Mouse (Mus musculus): Measurements from ENCODE around the gene Lsamp. TPM values are rescaled to one million over a fixed set of nuclear protein-coding genes. Genes with fewer than 3 reads are reported as not detected.

The Lsamp gene
- polyA plus RNA-seq, 1 experiment from 2014 or later, result 5.4 TPM

DNA sequence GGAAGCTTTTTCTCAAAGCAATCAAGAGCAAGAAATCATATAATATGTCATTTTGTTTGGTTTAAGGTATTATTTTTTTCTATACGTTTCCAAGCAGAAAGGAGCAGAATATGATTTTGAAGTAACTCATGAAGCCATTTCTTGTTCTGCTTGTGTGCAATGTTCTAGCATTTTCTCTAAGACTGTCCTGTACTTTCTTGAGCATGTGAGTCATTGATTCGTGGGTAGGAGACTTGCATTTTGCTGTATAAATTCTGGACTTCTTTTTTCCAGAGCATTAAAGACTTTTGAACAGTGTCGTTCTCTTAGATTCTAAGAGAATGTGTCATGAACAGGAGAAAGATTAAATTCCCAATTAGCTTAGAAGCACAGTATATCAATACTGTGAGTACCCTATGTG, 1118.6 kb downstream of the Lsamp start:
- no peak for DNase-seq (ENCODE audit: low spot score)
- Histone ChIP-seq H3K27me3 (replicated peaks; ENCODE audit: control insufficient read depth, insufficient read depth, low read length) (no peaks in the 10 kb centered on the region), H3K4me2 (ENCODE audit: low read length) (no peak overlapping the region), H3K36me3 (ENCODE audit: control insufficient read depth, insufficient read depth, low read length) (no peaks in the 10 kb centered on the region), H3K4me1 (replicated peaks; ENCODE audit: control insufficient read depth, insufficient read depth, low read length) (no peaks in the 10 kb centered on the region), H3K9me3 (ENCODE audit: control insufficient read depth, low read length) (no peaks in the 10 kb centered on the region), H3K27ac (ENCODE audit: low read depth) (no peak overlapping the region), H3K9ac (ENCODE audit: low read length) (no peak overlapping the region), H3K4me3 (ENCODE audit: low read depth, low read length) (no peak overlapping the region)
- 81% methylated on average over 3 of the region's 3 CpGs for WGBS
- ATAC-seq (replicated peaks; ENCODE audit: low FRiP score, low TSS enrichment, low read depth), result no peak

DNA sequence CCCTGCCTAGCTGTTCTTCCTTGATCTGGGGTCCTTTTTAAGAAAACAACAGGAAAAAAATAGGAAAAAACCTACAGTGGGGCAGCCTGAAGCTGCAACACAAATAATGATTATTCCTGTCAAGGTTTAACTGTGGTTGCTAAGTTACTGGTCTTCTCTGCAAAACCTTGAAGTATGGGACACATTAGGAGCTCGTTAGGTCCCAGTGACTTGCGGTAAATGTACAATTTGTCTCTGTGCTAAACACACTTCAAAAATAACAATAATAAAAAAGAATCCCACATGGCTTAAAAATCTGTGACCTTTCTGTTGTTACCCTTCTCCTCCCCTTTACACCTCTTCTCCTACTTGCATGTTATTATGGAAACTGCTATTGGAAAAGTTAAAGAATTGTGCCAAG, 1140.2 kb downstream of the Lsamp start:
- Histone ChIP-seq H3K4me1 (replicated peaks; ENCODE audit: control insufficient read depth, insufficient read depth, low read length) (no peaks in the 10 kb centered on the region), H3K9me3 (ENCODE audit: control insufficient read depth, low read length) (no peaks in the 10 kb centered on the region), H3K4me3 (ENCODE audit: low read depth, low read length) (no peak overlapping the region), H3K9ac (ENCODE audit: low read length) (no peak overlapping the region), H3K36me3 (ENCODE audit: control insufficient read depth, insufficient read depth, low read length) (no peaks in the 10 kb centered on the region), H3K27ac (ENCODE audit: low read depth) (no peak overlapping the region), H3K27me3 (replicated peaks; ENCODE audit: control insufficient read depth, insufficient read depth, low read length) (no peaks in the 10 kb centered on the region), H3K4me2 (ENCODE audit: low read length) (no peak overlapping the region)
- ATAC-seq (replicated peaks; ENCODE audit: low FRiP score, low TSS enrichment, low read depth) (no peak), DNase-seq (ENCODE audit: low spot score) (no peak)
- 82% methylated on average over 2 of the region's 2 CpGs for WGBS

DNA sequence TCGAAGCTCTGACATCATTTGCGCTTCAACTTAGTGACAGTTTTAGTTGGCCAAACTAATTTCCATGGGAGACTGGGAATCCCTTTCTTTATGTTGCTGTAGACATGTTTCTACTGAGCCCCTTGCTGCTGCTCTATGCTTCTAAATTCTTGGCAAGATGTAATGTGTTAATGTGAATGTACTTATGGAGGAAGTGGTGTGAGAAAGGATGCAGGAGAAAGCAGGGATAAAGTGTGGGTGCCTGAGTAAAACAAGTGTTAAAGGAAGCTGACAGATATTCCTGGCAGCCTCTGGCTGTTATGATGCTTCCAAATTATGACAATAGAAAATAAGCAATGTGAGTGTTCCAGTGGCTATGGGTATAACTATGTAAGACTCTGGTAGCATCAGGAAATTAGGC, 1140.9 kb downstream of the Lsamp start:
- WGBS, result 85% methylated on average over 2 of the region's 2 CpGs
- H3K4me1 ChIP-seq (replicated peaks; ENCODE audit: control insufficient read depth, insufficient read depth, low read length), result no peaks in the 10 kb centered on the region

DNA sequence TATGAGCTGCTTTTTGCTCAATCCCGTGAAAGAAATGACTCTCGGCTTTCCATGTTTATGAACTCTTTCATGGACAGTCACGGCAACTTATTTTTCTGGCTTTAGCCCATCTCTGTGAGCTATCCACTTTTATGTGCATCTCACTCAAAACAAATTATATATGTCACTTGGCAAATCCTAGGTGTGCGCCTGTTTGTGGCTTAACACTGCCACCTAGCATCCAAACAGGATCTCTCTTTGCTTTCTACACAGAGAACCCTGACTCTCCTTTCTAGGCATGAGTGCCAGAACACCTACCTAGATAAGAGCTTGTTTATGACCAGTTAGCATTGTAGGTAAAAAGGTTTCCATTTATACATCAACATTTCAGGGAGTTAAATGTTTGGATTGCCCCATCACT, 1146.9 kb downstream of the Lsamp start:
- Histone ChIP-seq H3K4me1 (replicated peaks; ENCODE audit: control insufficient read depth, insufficient read depth, low read length) (no peaks in the 10 kb centered on the region), H3K4me2 (ENCODE audit: low read length) (no peak overlapping the region), H3K9me3 (ENCODE audit: control insufficient read depth, low read length) (no peaks in the 10 kb centered on the region), H3K27ac (ENCODE audit: low read depth) (no peak overlapping the region), H3K4me3 (ENCODE audit: low read depth, low read length) (no peak overlapping the region), H3K36me3 (ENCODE audit: control insufficient read depth, insufficient read depth, low read length) (no peaks in the 10 kb centered on the region), H3K27me3 (replicated peaks; ENCODE audit: control insufficient read depth, insufficient read depth, low read length) (no peaks in the 10 kb centered on the region), H3K9ac (ENCODE audit: low read length) (no peak overlapping the region)
- ATAC-seq (replicated peaks; ENCODE audit: low FRiP score, low TSS enrichment, low read depth), result no peak
- WGBS, result 57% methylated on average over 4 of the region's 4 CpGs
- DNase-seq (ENCODE audit: low spot score), result no peak

More for the DNA sequence above, 1140.9 kb downstream of the Lsamp start:
- Histone ChIP-seq H3K9me3 (ENCODE audit: control insufficient read depth, low read length) (no peaks in the 10 kb centered on the region), H3K27me3 (replicated peaks; ENCODE audit: control insufficient read depth, insufficient read depth, low read length) (no peaks in the 10 kb centered on the region), H3K4me2 (ENCODE audit: low read length) (no peak overlapping the region), H3K36me3 (ENCODE audit: control insufficient read depth, insufficient read depth, low read length) (no peaks in the 10 kb centered on the region), H3K4me3 (ENCODE audit: low read depth, low read length) (no peak overlapping the region), H3K27ac (ENCODE audit: low read depth) (no peak overlapping the region), H3K9ac (ENCODE audit: low read length) (no peak overlapping the region)
- ATAC-seq (replicated peaks; ENCODE audit: low FRiP score, low TSS enrichment, low read depth), result no peak
- DNase-seq (ENCODE audit: low spot score), result no peak

DNA sequence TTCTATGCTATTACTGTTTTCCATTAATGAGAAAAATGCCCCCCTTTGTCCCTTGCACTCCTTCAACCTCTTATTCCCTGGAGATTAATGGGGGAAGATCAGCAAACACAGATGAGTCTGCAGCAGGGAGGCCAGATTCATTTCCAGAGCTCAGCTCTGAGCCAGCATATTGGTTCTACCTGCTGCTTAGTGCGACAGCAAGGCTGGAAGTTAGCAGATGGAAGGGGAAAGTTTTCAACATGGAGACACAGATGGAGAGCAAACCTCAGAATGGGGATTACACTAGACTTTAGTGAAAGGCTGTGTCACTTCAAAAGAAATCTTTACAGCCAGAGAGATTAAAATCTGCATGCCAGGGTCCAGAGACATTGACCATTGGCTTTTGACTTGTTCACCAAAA, 1188.7 kb downstream of the Lsamp start:
- no peak overlapping the region for H3K27ac ChIP-seq (ENCODE audit: low read depth)
- no peak overlapping the region for H3K4me2 ChIP-seq (ENCODE audit: low read length)
- 63% methylated on average over 1 of the region's 1 CpGs for WGBS
- no peak for DNase-seq (ENCODE audit: low spot score)
- ATAC-seq (replicated peaks; ENCODE audit: low FRiP score, low TSS enrichment, low read depth), result no peak
- H3K4me1 ChIP-seq (replicated peaks; ENCODE audit: control insufficient read depth, insufficient read depth, low read length), result no peaks in the 10 kb centered on the region
- no peak overlapping the region for H3K9ac ChIP-seq (ENCODE audit: low read length)
- no peaks in the 10 kb centered on the region for H3K36me3 ChIP-seq (ENCODE audit: control insufficient read depth, insufficient read depth, low read length)
- H3K4me3 ChIP-seq (ENCODE audit: low read depth, low read length), result no peak overlapping the region
- H3K27me3 ChIP-seq (replicated peaks; ENCODE audit: control insufficient read depth, insufficient read depth, low read length), result no peaks in the 10 kb centered on the region
- H3K9me3 ChIP-seq (ENCODE audit: control insufficient read depth, low read length), result no peaks in the 10 kb centered on the region

DNA sequence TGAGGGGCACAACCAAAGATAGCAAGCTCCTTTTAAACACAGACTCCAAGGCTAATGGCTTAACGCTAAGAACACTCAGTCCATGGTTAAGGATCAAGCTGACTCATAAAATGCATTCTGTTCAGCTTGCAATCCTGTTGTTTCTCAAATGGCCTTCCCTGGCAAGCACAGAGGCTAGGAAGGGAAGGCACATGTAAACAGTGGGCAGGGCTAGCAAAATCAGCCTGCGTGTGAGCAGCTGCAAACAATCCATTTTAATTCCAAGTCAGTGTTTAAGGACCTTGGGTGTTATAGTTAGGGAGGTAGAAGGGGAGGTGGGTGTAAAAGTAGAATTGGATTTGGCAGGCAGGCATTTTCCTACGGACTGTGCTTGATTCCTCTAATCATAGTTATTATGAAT, 1195.4 kb downstream of the Lsamp start:
- Histone ChIP-seq H3K4me1 (replicated peaks; ENCODE audit: control insufficient read depth, insufficient read depth, low read length) (0 out of 2 replicates have a peak, but pooled peaks cover 3% of the 10 kb centered on the region), H3K9ac (ENCODE audit: low read length) (no peak overlapping the region), H3K27me3 (replicated peaks; ENCODE audit: control insufficient read depth, insufficient read depth, low read length) (no peaks in the 10 kb centered on the region), H3K9me3 (ENCODE audit: control insufficient read depth, low read length) (no peaks in the 10 kb centered on the region), H3K27ac (ENCODE audit: low read depth) (no peak overlapping the region), H3K4me2 (ENCODE audit: low read length) (no peak overlapping the region), H3K4me3 (ENCODE audit: low read depth, low read length) (no peak overlapping the region), H3K36me3 (ENCODE audit: control insufficient read depth, insufficient read depth, low read length) (no peaks in the 10 kb centered on the region)
- WGBS, result 15% methylated on average over 3 of the region's 3 CpGs
- ATAC-seq (replicated peaks; ENCODE audit: low FRiP score, low TSS enrichment, low read depth), result no peak
- no peak for DNase-seq (ENCODE audit: low spot score)

DNA sequence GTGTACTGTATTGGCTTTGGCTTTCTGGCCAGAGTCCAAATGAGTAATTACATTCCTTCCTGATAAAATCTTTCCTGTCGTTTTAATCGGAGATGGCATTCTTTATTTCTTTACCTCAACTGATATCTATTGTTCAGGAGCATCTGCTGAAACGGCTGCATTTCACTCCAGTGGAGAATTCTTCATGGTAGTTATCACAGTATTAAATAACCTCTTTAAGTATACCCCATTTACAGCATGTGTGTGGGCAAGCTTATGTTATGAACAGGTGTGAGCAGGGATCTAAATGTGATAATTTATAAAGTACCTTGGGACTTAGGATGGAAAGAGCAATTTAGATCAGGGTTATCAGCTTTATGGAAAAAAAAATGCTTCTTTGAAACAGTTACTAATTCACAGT, 1196.7 kb downstream of the Lsamp start:
- H3K27ac ChIP-seq (ENCODE audit: low read depth), result no peak overlapping the region
- no peak overlapping the region for H3K4me2 ChIP-seq (ENCODE audit: low read length)
- no peaks in the 10 kb centered on the region for H3K9me3 ChIP-seq (ENCODE audit: control insufficient read depth, low read length)
- no peak overlapping the region for H3K9ac ChIP-seq (ENCODE audit: low read length)
- 0 out of 2 replicates have a peak, but pooled peaks cover 3% of the 10 kb centered on the region for H3K4me1 ChIP-seq (replicated peaks; ENCODE audit: control insufficient read depth, insufficient read depth, low read length)
- H3K4me3 ChIP-seq (ENCODE audit: low read depth, low read length), result no peak overlapping the region
- ATAC-seq (replicated peaks; ENCODE audit: low FRiP score, low TSS enrichment, low read depth), result no peak
- WGBS, result 65% methylated on average over 3 of the region's 3 CpGs
- no peaks in the 10 kb centered on the region for H3K36me3 ChIP-seq (ENCODE audit: control insufficient read depth, insufficient read depth, low read length)
- no peak for DNase-seq (ENCODE audit: low spot score)
- H3K27me3 ChIP-seq (replicated peaks; ENCODE audit: control insufficient read depth, insufficient read depth, low read length), result no peaks in the 10 kb centered on the region

DNA sequence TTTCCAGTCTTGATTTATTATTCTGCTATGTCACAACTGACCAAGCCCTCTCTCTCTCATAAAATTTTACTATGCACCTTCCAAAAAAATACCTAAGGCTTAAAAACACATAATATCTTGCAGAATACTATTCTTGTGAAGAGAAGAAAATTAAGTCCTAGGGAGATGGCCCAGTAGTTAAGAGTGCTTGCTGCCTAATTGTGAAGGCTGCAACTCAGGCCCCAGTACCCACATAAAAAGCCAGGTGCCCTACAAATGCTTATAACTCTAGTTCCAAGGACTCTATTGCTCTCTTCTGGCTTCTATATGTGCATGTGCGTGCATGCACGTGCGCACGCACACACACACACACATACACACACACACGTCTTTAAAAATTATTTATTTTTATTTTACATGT, 1225.9 kb downstream of the Lsamp start:
- H3K4me3 ChIP-seq (ENCODE audit: low read depth, low read length), result no peak overlapping the region
- no peaks in the 10 kb centered on the region for H3K36me3 ChIP-seq (ENCODE audit: control insufficient read depth, insufficient read depth, low read length)
- H3K27me3 ChIP-seq (replicated peaks; ENCODE audit: control insufficient read depth, insufficient read depth, low read length), result no peaks in the 10 kb centered on the region
- WGBS, result 95% methylated on average over 5 of the region's 5 CpGs
- H3K9me3 ChIP-seq (ENCODE audit: control insufficient read depth, low read length), result no peaks in the 10 kb centered on the region
- no peak overlapping the region for H3K27ac ChIP-seq (ENCODE audit: low read depth)
- H3K4me1 ChIP-seq (replicated peaks; ENCODE audit: control insufficient read depth, insufficient read depth, low read length), result no peaks in the 10 kb centered on the region
- H3K9ac ChIP-seq (ENCODE audit: low read length), result no peak overlapping the region
- DNase-seq (ENCODE audit: low spot score), result no peak
- H3K4me2 ChIP-seq (ENCODE audit: low read length), result no peak overlapping the region
- no peak for ATAC-seq (replicated peaks; ENCODE audit: low FRiP score, low TSS enrichment, low read depth)

DNA sequence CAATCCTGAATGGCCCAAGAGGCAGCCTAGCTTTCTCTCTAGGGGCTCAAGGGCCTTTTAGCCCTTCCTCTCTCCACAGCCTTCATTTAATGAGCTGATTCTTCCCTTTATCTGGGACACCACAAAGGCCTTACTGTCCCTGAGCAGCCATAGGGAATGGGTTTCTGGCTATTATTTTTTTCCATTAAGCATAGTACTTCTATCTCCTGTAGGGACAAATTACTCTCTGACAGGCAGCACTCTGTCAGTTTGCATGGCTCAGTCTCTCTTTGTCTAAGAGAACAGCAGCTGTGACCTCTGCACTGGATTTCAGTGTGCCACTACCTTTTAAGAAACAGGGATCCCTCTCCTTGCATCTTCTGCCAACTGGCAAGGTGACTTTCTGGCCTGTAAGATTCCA, 1251.7 kb downstream of the Lsamp start:
- ATAC-seq (replicated peaks; ENCODE audit: low FRiP score, low TSS enrichment, low read depth) (no peak), DNase-seq (ENCODE audit: low spot score) (no peak)
- H3K36me3 ChIP-seq (ENCODE audit: control insufficient read depth, insufficient read depth, low read length), result no peaks in the 10 kb centered on the region
- no peaks in the 10 kb centered on the region for H3K9me3 ChIP-seq (ENCODE audit: control insufficient read depth, low read length)
- no peak overlapping the region for H3K27ac ChIP-seq (ENCODE audit: low read depth)
- H3K27me3 ChIP-seq (replicated peaks; ENCODE audit: control insufficient read depth, insufficient read depth, low read length), result no peaks in the 10 kb centered on the region
- no peak overlapping the region for H3K4me2 ChIP-seq (ENCODE audit: low read length)
- no peaks in the 10 kb centered on the region for H3K4me1 ChIP-seq (replicated peaks; ENCODE audit: control insufficient read depth, insufficient read depth, low read length)
- H3K9ac ChIP-seq (ENCODE audit: low read length), result no peak overlapping the region
- H3K4me3 ChIP-seq (ENCODE audit: low read depth, low read length), result no peak overlapping the region
